ENCODE assay signal across 13 mouse cellular contexts in the genomic region with DNA sequence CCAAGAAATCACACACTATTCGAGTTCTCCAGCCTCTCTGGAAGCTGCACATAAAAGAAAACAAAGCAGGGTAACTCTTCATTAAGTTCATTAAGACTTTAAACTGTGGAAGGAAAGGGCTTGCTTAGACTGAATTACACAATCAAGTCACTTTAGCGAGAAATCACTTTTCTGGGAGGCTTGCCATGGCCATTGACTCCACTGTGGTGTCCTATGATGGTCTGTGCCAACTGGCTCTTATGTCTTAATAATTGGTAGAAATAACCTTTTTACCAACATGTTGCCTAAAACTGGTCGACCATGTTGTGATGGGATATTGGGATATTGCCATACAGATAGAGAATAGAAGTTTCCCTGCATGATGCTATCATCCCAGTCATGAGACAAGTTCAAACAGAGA. TPM values are rescaled to one million over a fixed set of nuclear protein-coding genes. Genes with fewer than 3 reads are reported as not detected.
A peak's percentile ranks its signal among the peaks of the same experiment; 100 is the strongest.
DNase-seq lines count a peak whose midpoint lies in the region; ATAC-seq and TF ChIP-seq lines count a peak whose summit lies in the region.
"Had no signal": no experiment of that assay in that cellular context is flagged by ENCODE, and none has a peak within 500 bp of the region (broad histone marks: within the 10 kb centered on the region; RNA-seq: fewer than 3 reads in every experiment).

No protein-coding gene starts in this region.

- no peaks in the 10 kb centered on the region for H3K27me3 ChIP-seq in liver, adult 2 months (ENCODE audit: control insufficient read depth, insufficient read depth, low read length)
- H3K27me3 ChIP-seq in liver, embryonic 11.5 days (replicated peaks; ENCODE audit: control insufficient read depth, insufficient read depth, low read length): no peaks in the 10 kb centered on the region
- H3K27me3 ChIP-seq: intestine, embryonic 15.5 days; limb, embryonic 12.5 days had no signal

- H3K27ac ChIP-seq in liver, adult 2 months (replicated peaks; ENCODE audit: insufficient read depth, low read depth, low read length): peak overlapping the region; percentile 58
- no peak overlapping the region for H3K27ac ChIP-seq in liver, embryonic 11.5 days (ENCODE audit: low read depth, low read length)
- H3K27ac ChIP-seq: forebrain, embryonic 10.5 days; intestine, embryonic 15.5 days; limb, embryonic 12.5 days had no signal

- peaks cover 7% of the 10 kb centered on the region; the same call in 1 of the 2 replicates for H3K4me1 ChIP-seq in liver, adult 2 months (ENCODE audit: control insufficient read depth, insufficient read depth, low read length)
- H3K4me1 ChIP-seq in liver, embryonic 11.5 days (replicated peaks; ENCODE audit: control insufficient read depth, insufficient read depth, low read length): no peaks in the 10 kb centered on the region
- H3K4me1 ChIP-seq: forebrain, embryonic 10.5 days; intestine, embryonic 15.5 days; limb, embryonic 12.5 days had no signal

- DNase-seq in gastrocnemius, adult 18-20 months (ENCODE audit: low spot score): peak; percentile 58
- DNase-seq in gastrocnemius, postnatal 10 days: no peak
- peak; percentile 98 for DNase-seq in liver, adult 2 months (ENCODE audit: extremely low read depth, low read depth, low spot score)
- DNase-seq in liver, embryonic 11.5 days (ENCODE audit: low spot score): no peak
- DNase-seq in heart, adult 9 months (ENCODE audit: low spot score in 2 of 2): peak; percentile 31 to 64
- peak; percentile 62 for DNase-seq in lung, postnatal 36 days
- DNase-seq in right cerebral cortex, adult 2 months (ENCODE audit: low spot score in 2 of 2): no peak

- H3K9ac ChIP-seq in liver, adult 2 months (ENCODE audit: low read depth, low read length): no peak overlapping the region
- no peak overlapping the region for H3K9ac ChIP-seq in liver, embryonic 11.5 days (ENCODE audit: low read depth, low read length)
- H3K9ac ChIP-seq: intestine, embryonic 15.5 days; limb, embryonic 12.5 days had no signal

- TF ChIP-seq CTCF in liver, adult 2 months (IDR thresholded peaks at IDR 0.05; ENCODE audit: low read depth, low read length): no peak

- H3K36me3 ChIP-seq in liver, adult 2 months (ENCODE audit: control insufficient read depth, insufficient read depth, low read length): peaks cover 15% of the 10 kb centered on the region
- no peaks in the 10 kb centered on the region for H3K36me3 ChIP-seq in liver, embryonic 11.5 days (ENCODE audit: control insufficient read depth, insufficient read depth, low read length)
- H3K36me3 ChIP-seq: forebrain, embryonic 10.5 days; intestine, embryonic 15.5 days; limb, embryonic 12.5 days had no signal

- ATAC-seq in liver, embryonic 11.5 days (replicated peaks; ENCODE audit: low FRiP score): no peak
- no peak for ATAC-seq in activated CD4-positive, CD25-positive, alpha-beta regulatory T cell, adult 4 months
- ATAC-seq: intestine, embryonic 15.5 days had no signal

- WGBS in liver, adult 2 months: 20% methylated on average over 3 of the region's 3 CpGs
- WGBS in liver, embryonic 11.5 days: 70% methylated on average over 3 of the region's 3 CpGs

- no peak overlapping the region for H3K4me2 ChIP-seq in liver, embryonic 11.5 days
- H3K4me2 ChIP-seq: intestine, embryonic 15.5 days; limb, embryonic 12.5 days had no signal

- H3K4me3 ChIP-seq in liver, adult 2 months (ENCODE audit: insufficient read depth, low read depth, low read length): peak overlapping the region; percentile 16; the same call in 1 of the 2 replicates
- H3K4me3 ChIP-seq in liver, embryonic 11.5 days (ENCODE audit: low read depth, low read length): no peak overlapping the region
- H3K4me3 ChIP-seq: forebrain, embryonic 10.5 days; intestine, embryonic 15.5 days; limb, embryonic 12.5 days; myocyte had no signal

- no peaks in the 10 kb centered on the region for H3K9me3 ChIP-seq in liver, embryonic 11.5 days (ENCODE audit: control insufficient read depth, low read length)
- H3K9me3 ChIP-seq: forebrain, embryonic 10.5 days; intestine, embryonic 15.5 days; limb, embryonic 12.5 days had no signal

- no peak for TF ChIP-seq POLR2A in liver, adult 2 months (IDR thresholded peaks at IDR 0.05; ENCODE audit: extremely low read depth, insufficient read depth, low read length)

- peaks cover 4% of the 10 kb centered on the region; the same call in 1 of the 2 replicates for H3K79me2 ChIP-seq in liver, adult 2 months (ENCODE audit: control insufficient read depth, insufficient read depth, low read length)

RNA-seq across cellular contexts. Expression of a gene that starts 1.5 kb away (rescaled TPM):
- 10 to 100 TPM; 29.0 to 38.6 TPM for total RNA-seq in gastrocnemius, adult 18-20 months (2021)
- total RNA-seq in gastrocnemius, postnatal 10 days (2021): 10 to 100 TPM; 40.9 to 55.1 TPM
- total RNA-seq in liver, adult 2 months (2014; rRNA removed): 141 and 146 TPM in 2 replicates
- 16.0 and 24.0 TPM in 2 replicates for polyA plus RNA-seq in liver, adult 2 months (2012; rRNA removed)
- 0.10 and 0.56 TPM in 2 replicates for polyA plus RNA-seq in liver, embryonic 11.5 days (2014; fragmentation: Nextera tagmentation; extraction: Ambion mirVana)
- polyA plus RNA-seq in activated CD4-positive, CD25-positive, alpha-beta regulatory T cell, adult 4 months (2017; shearing (Covaris generic)): under 1 TPM in 1 of 2 experiments, not detected in 1; 0.26 TPM
- total RNA-seq: megakaryocyte progenitor cell, adult 5-6 weeks had no signal
- polyA plus RNA-seq: forebrain, embryonic 10.5 days had no signal

Comparison
In these comparisons a context has a peak if more than half of its experiments do, and no peak if none do; other contexts are left out.
1. DNase-seq: peak in gastrocnemius, adult 18-20 months (single experiment), liver, adult 2 months (single experiment), heart, adult 9 months (2 of 2) and lung, postnatal 36 days (single experiment); none in gastrocnemius, postnatal 10 days (single experiment), liver, embryonic 11.5 days (single experiment) and right cerebral cortex, adult 2 months (0 of 2).